Mouse (Mus musculus) bone marrow, adult 2 months (tissue): Measurements from ENCODE around the gene Git2. TPM values are rescaled to one million over a fixed set of nuclear protein-coding genes. Genes with fewer than 3 reads are reported as not detected.

ENCODE experiments used
- H3K27ac ChIP-seq: fragments of 200-500 bp; 2 replicates; pipeline ENCODE4 v1.5.1; 2012; ENCODE audit warnings: low read depth, mild to moderate bottlenecking, control low read depth, inconsistent platforms, low read length; ENCODE audit not compliant: control insufficient read depth, poor library complexity, insufficient read depth
- H3K4me1 ChIP-seq: fragments of 200-500 bp; 2 replicates; pipeline ENCODE4 v1.6.1; 2011; ENCODE audit warnings: low read length; ENCODE audit not compliant: control insufficient read depth, insufficient read depth
- H3K4me3 ChIP-seq: fragments of 200-500 bp; replicated peaks from 2 replicates; pipeline ENCODE3; 2011; ENCODE audit warnings: mild to moderate bottlenecking, low read depth, low read length, control low read depth; ENCODE audit not compliant: control insufficient read depth
- CTCF ChIP-seq: fragments of 200-500 bp; IDR thresholded peaks from 2 replicates; pipeline ENCODE4 v1.5.1; 2011; ENCODE audit warnings: low read length, control low read depth; ENCODE audit not compliant: control insufficient read depth, insufficient read depth
- POLR2A ChIP-seq: fragments of 200-500 bp; IDR thresholded peaks from 2 replicates; pipeline ENCODE4 v1.6.1; 2011; ENCODE audit warnings: low read depth, mild to moderate bottlenecking, control low read depth, low read length, borderline replicate concordance; ENCODE audit not compliant: control insufficient read depth
- WGBS: fragments of 180-500 bp; shearing (Covaris S2); methylation state at CpG from one replicate; pipeline ENCODE4 v1.1.7; 2018; 5-methylcytosine and 5-hydroxymethylcytosine counted together
- polyA plus RNA-seq: library from polyadenylated mRNA; stranded (reverse); fragments of >200 nt; gene quantifications from 2 replicates; pipeline ENCODE4 v1.2.4, GENCODE M21; 2011; ENCODE audit warnings: low replicate concordance; ENCODE audit not compliant: missing spikeins, insufficient read depth, insufficient read length

The Git2 gene
- polyA plus RNA-seq, 1 experiment = 52.4 TPM

- no peak overlapping the region for H3K4me3 ChIP-seq
- WGBS = 83% methylated on average over 18 of the region's 18 CpGs
- peak; percentile 37; the same call in 1 of the 2 replicates for TF ChIP-seq CTCF
- TF ChIP-seq POLR2A = no peak
- H3K4me1 ChIP-seq = peaks cover 4% of the 10 kb centered on the region
- H3K27ac ChIP-seq = no peak overlapping the region
These were observed 10.2 kb downstream of the Git2 start for GRCm38 (mm10) chr5:114764812-114765735.

GRCm38 (mm10) chr5:114761980-114762379 is 13.3 kb downstream of the Git2 start:
- no peak overlapping the region for H3K27ac ChIP-seq
- WGBS = 87% methylated on average over 8 of the region's 8 CpGs
- H3K4me1 ChIP-seq = no peaks in the 10 kb centered on the region; the same call in 1 of the 2 replicates
- TF ChIP-seq POLR2A (no peak), CTCF (no peak)
- no peak overlapping the region for H3K4me3 ChIP-seq

GRCm38 (mm10) chr5:114759536-114760090 is 15.7 kb downstream of the Git2 start:
- Histone ChIP-seq H3K4me3 (no peak overlapping the region), H3K27ac (no peak overlapping the region), H3K4me1 (no peaks in the 10 kb centered on the region)
- TF ChIP-seq POLR2A (no peak), CTCF (no peak)
- WGBS = 84% methylated on average over 5 of the region's 5 CpGs

GRCm38 (mm10) chr5:114753384-114753783 is 21.9 kb downstream of the Git2 start:
- no peak overlapping the region for H3K27ac ChIP-seq
- H3K4me1 ChIP-seq = no peaks in the 10 kb centered on the region
- 96% methylated on average over 12 of the region's 12 CpGs for WGBS
- H3K4me3 ChIP-seq = no peak overlapping the region
- TF ChIP-seq CTCF (no peak), POLR2A (no peak)

GRCm38 (mm10) chr5:114752397-114752796 is 22.9 kb downstream of the Git2 start:
- H3K27ac ChIP-seq = no peak overlapping the region
- H3K4me3 ChIP-seq = no peak overlapping the region
- 88% methylated on average over 10 of the region's 10 CpGs for WGBS
- H3K4me1 ChIP-seq = no peaks in the 10 kb centered on the region
- TF ChIP-seq POLR2A (no peak), CTCF (no peak)

GRCm38 (mm10) chr5:114750325-114750724 is 25.0 kb downstream of the Git2 start:
- no peak overlapping the region for H3K27ac ChIP-seq
- no peak overlapping the region for H3K4me3 ChIP-seq
- TF ChIP-seq CTCF = no peak
- TF ChIP-seq POLR2A = no peak
- WGBS = 93% methylated on average over 10 of the region's 10 CpGs
- no peaks in the 10 kb centered on the region; the same call in 1 of the 2 replicates for H3K4me1 ChIP-seq

GRCm38 (mm10) chr5:114747521-114747920 is 27.8 kb downstream of the Git2 start:
- WGBS = 85% methylated on average over 5 of the region's 5 CpGs
- Histone ChIP-seq H3K4me1 (no peaks in the 10 kb centered on the region; the same call in 1 of the 2 replicates), H3K27ac (no peak overlapping the region), H3K4me3 (no peak overlapping the region)
- TF ChIP-seq CTCF (no peak), POLR2A (no peak)

GRCm38 (mm10) chr5:114746886-114747285 is 28.4 kb downstream of the Git2 start:
- Histone ChIP-seq H3K27ac (no peak overlapping the region), H3K4me1 (no peaks in the 10 kb centered on the region; the same call in 1 of the 2 replicates), H3K4me3 (no peak overlapping the region)
- TF ChIP-seq POLR2A (no peak), CTCF (no peak)
- 80% methylated on average over 4 of the region's 4 CpGs for WGBS
